Mouse (Mus musculus) midbrain, embryonic 11.5 days (tissue): ENCODE results near the gene Rftn1. TPM values are rescaled to one million over a fixed set of nuclear protein-coding genes. Genes with fewer than 3 reads are reported as not detected.

ENCODE experiments used
- ATAC-seq: fragments of 200-750 bp; cut with Nextera tagmentation; 2 replicates; pipeline ENCODE4 v1.8.0; 2017; ENCODE audit warnings: moderate TSS enrichment, moderate library complexity; ENCODE audit not compliant: low FRiP score
- DNase-seq: peaks from one replicate; pipeline ENCODE4 v3.0.0; 2015; ENCODE audit warnings: low spot score; ENCODE audit errors: missing footprints
- H3K27ac ChIP-seq: fragments of 300-500 bp; sonication (generic); 2 replicates; pipeline ENCODE4 v1.5.1; 2014; ENCODE audit warnings: low read depth, low read length
- H3K27me3 ChIP-seq: fragments of 300-500 bp; sonication (generic); 2 replicates; pipeline ENCODE4 v1.6.1; 2014; ENCODE audit warnings: mild to moderate bottlenecking, low read length, moderate library complexity, mixed read lengths; ENCODE audit not compliant: control insufficient read depth, insufficient read depth
- H3K36me3 ChIP-seq: fragments of 300-500 bp; sonication (generic); 2 replicates; pipeline ENCODE4 v1.6.1; 2014; ENCODE audit warnings: mild to moderate bottlenecking, low read length, moderate library complexity, mixed read lengths; ENCODE audit not compliant: control insufficient read depth, insufficient read depth
- H3K4me1 ChIP-seq: fragments of 300-500 bp; sonication (generic); 2 replicates; pipeline ENCODE4 v1.6.1; 2014; ENCODE audit warnings: low read length; ENCODE audit not compliant: control insufficient read depth, insufficient read depth
- H3K4me2 ChIP-seq: fragments of 300-500 bp; sonication (generic); 2 replicates; pipeline ENCODE4 v1.6.1; 2014; ENCODE audit warnings: mild to moderate bottlenecking, moderate library complexity
- H3K4me3 ChIP-seq: fragments of 300-500 bp; sonication (generic); 2 replicates; pipeline ENCODE4 v1.5.1; 2014; ENCODE audit warnings: low read depth, low read length
- H3K9ac ChIP-seq: fragments of 300-500 bp; sonication (generic); 2 replicates; pipeline ENCODE4 v1.6.1; 2014; ENCODE audit warnings: low read length
- H3K9me3 ChIP-seq: fragments of 300-500 bp; sonication (generic); 2 replicates; pipeline ENCODE4 v1.6.1; 2016; ENCODE audit warnings: low read length; ENCODE audit not compliant: control insufficient read depth
- WGBS: fragments of 180-500 bp; shearing (Covaris S2); extraction: QIAGEN DNeasy Blood & Tissue Kit; methylation state at CpG from one replicate; pipeline ENCODE4 v1.1.7; 2014; 5-methylcytosine and 5-hydroxymethylcytosine counted together
- polyA plus RNA-seq: library from polyadenylated mRNA; unstranded; fragments of >200 nt; fragmentation: Nextera tagmentation; extraction: Ambion mirVana; gene quantifications from 2 replicates; pipeline ENCODE4 v1.2.1, GENCODE M21; 2014

The Rftn1 gene
- 3.5 and 4.3 TPM in 2 replicates for polyA plus RNA-seq

DNA sequence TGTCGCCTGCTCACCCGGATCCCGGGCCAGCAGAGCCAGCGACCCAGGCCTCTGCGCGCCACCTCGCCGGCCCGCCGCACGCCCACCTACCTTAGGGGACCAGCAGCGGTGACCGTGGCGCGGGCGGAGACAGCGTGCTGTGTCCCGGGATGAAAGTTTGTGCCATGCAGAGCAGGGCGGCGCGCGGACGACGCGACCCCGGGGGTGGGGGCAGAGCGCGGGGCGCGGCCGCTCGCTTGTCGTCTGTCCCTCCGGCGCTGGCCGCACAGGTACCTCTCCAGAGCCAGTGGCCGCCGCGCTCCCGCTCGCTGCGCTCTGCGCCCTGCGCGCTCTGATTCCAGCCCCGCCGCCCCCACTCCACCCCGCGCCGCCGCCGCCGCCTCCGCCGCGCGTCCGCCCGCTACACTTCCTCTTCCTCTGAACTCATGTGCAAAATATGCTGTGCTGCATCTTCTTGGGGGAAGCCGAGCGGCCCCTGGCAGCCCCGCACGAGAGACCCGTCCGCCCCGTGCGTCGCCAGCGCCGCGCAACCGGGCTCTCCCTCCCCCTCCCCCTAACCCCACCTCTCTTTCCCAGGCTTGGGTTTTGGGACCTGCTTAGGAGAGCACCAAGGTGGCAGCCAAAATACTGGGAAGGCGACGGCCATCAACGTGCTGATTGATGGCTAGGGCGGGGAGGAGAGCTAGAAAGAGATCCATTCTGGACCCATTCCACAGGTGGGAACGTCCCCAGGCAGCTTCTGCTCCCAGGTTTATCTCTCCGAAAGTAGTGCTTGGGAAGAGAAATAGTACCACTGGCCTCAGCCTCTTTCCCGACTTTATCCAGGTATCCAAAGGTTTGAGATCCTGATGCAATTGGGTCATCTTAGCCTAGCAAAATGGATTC, at the start of gene Rftn1:
Gene Rftn1 (minus strand): TSS at position 544 of the 885 bp plus-strand sequence.
- Histone ChIP-seq H3K27me3 (peaks cover 30% of the 10 kb centered on the region), H3K9ac (peak within 1 kb of the TSS; percentile 43), H3K36me3 (no peaks in the 10 kb centered on the region), H3K9me3 (no peaks in the 10 kb centered on the region), H3K4me1 (peaks cover 10% of the 10 kb centered on the region), H3K4me3 (peak within 1 kb of the TSS; percentile 61), H3K4me2 (peak within 1 kb of the TSS; percentile 97), H3K27ac (no peak within 1 kb of the TSS)
- WGBS: under 1% methylated on average over 78 of the region's 79 CpGs
- peak; percentile 45; the same call in 1 of the 2 replicates for ATAC-seq
- peak; percentile 92 for DNase-seq

DNA sequence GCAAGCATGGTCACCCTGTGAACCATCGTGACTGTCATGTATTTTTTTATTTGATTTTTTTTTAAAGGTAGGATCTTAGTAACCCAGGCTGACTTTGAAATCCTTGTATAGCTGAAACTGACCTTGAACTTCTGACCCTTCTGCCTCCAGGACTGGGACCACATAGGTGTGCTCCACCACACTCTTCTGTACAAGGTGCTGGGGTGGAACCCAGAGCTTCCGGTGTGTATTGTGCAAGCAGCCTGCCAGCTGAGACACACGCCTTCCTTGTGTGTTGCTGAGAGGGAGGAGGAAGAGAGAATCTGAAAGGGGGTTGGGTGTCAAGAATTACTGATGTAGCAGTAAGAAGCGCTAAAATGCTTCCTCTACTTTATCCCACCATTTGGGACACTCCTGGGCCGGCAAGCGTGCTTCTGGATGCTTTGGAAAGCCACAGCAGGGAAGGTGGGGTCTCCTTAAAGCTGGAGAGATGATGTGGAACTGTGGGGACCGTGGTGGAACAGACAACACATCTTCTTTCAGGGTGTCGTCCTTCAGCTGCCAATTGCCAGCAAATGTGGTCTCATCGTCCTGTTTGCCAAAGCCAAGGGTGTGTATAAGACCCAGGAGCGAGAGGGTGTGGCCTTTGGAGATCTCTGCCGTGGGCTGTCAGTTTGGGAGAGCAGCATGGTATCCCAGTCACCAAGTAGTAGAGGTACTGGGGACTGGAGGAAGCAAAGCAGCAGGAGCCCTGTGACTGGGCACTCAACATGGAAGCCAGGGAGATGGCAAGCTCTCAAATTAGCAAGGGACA, 47.5 kb upstream of the Rftn1 start:
- no peak overlapping the region for H3K9ac ChIP-seq
- ATAC-seq (peak; percentile 1; the same call in 1 of the 2 replicates), DNase-seq (no peak)
- H3K27me3 ChIP-seq: no peaks in the 10 kb centered on the region
- H3K27ac ChIP-seq: no peak overlapping the region
- no peaks in the 10 kb centered on the region for H3K36me3 ChIP-seq
- no peak overlapping the region for H3K4me2 ChIP-seq
- no peak overlapping the region for H3K4me3 ChIP-seq
- peaks cover 11% of the 10 kb centered on the region for H3K4me1 ChIP-seq
- no peaks in the 10 kb centered on the region for H3K9me3 ChIP-seq
- 66% methylated on average over 11 of the region's 11 CpGs for WGBS

DNA sequence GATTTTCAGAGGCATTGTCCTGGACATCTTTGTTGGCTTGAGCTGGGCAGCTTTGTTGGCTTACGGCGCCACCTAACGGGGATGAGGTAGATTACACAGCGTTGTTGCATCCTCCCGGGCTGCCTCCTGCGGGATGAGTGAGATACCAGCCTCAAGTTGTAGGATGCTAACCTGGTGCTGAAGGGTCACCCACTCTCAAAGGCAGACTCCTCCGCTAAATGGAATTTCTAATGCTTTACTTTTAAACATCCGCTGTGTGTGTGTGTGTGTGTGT, 46.9 kb upstream of the Rftn1 start:
- Histone ChIP-seq H3K4me1 (peaks cover 11% of the 10 kb centered on the region), H3K27ac (peak overlapping the region; percentile 73; the same call in 1 of the 2 replicates), H3K36me3 (no peaks in the 10 kb centered on the region), H3K27me3 (no peaks in the 10 kb centered on the region), H3K4me2 (peak overlapping the region; percentile 35; the same call in 1 of the 2 replicates), H3K4me3 (no peak overlapping the region), H3K9me3 (no peaks in the 10 kb centered on the region), H3K9ac (peak overlapping the region; percentile 45; the same call in 1 of the 2 replicates)
- DNase-seq: peak; percentile 97
- whole genome bisulfite sequencing: 9% methylated on average over 8 of the region's 8 CpGs
- peak; percentile 91 for ATAC-seq

DNA sequence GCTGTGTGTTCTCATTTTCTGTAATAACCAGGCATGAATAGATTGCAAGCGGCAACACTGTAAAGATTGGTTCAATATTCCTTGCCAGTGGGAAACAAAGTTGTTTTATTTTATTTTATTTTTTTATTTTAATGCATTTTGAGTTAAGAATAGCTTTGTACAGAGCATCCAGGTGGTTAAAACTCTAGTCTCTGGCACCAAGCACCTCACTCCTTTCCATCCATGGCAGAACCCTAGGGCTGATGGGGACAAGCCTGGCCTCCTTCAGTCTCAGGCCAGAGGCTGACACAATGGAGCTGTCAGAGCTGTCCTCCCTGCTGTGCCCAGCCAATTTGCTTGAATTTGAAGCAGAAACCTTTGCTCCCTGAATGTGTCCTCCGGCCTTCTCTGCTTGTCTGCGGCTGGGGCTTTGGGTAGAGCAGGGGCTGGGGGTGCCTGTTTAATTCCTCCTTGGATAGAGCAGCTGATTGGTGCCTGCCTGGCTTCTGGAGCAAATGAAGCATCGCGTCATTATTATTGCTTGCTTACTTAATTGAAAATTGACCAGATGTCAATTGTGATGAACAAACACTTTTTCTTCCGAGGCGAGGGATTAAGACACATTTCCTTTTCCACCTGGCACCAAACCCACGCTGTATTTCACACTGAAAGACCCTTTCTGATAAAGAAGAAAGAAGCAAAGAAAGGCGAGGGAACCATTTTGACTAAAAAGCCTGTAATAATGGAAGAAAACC, 46.4 kb upstream of the Rftn1 start:
- Histone ChIP-seq H3K27me3 (no peaks in the 10 kb centered on the region), H3K36me3 (no peaks in the 10 kb centered on the region), H3K4me2 (peak overlapping the region; percentile 35; the same call in 1 of the 2 replicates), H3K4me3 (no peak overlapping the region), H3K9ac (peak overlapping the region; percentile 45), H3K4me1 (peaks cover 11% of the 10 kb centered on the region), H3K9me3 (no peaks in the 10 kb centered on the region), H3K27ac (peak overlapping the region; percentile 73)
- 22% methylated on average over 9 of the region's 9 CpGs for WGBS
- peak; percentile 92 for DNase-seq
- ATAC-seq: peak; percentile 90

DNA sequence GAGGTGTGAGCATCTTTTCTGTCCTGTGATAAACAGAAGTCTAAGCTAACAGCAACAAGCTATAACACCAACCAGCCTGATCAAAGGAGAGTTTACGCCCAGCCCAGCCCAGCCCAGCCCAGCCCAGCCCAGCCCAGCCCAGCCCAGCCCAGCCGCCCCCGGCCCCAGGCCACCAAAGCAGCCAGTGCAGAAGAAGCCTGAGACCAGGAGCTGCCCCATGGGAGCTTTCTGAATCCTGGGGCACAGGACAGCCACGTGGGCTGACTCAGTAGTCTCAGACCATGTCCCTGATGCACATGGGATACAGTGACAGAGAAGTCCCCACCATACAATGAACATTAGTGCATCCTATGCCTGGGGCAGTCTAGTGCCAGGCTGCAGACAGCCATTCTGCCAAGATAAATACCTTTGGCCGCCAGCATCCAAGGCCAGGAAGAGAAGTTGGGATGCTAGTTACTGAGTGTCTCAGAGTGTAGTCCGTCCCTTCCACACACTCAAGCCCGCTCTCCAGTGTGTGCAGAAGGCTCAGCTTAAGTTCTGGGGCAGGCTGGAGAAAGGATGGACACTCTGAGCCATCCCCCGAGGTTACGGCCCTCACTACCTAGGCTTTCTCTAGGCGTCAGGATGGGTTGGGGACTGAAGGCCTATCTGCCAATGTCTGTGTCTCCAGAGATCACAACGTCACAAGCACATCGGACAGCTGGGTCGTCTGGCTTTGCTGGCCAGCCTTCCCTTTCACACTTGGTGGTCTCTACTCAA, 45.6 kb upstream of the Rftn1 start:
- ATAC-seq: peak; percentile 47
- DNase-seq: peak; percentile 90
- H3K36me3 ChIP-seq: no peaks in the 10 kb centered on the region
- 43% methylated on average over 13 of the region's 13 CpGs for WGBS
- peak overlapping the region; percentile 73; the same call in 1 of the 2 replicates for H3K27ac ChIP-seq
- no peaks in the 10 kb centered on the region for H3K27me3 ChIP-seq
- H3K4me1 ChIP-seq: peaks cover 11% of the 10 kb centered on the region
- no peak overlapping the region for H3K9ac ChIP-seq
- no peak overlapping the region for H3K4me2 ChIP-seq
- no peak overlapping the region for H3K4me3 ChIP-seq
- no peaks in the 10 kb centered on the region for H3K9me3 ChIP-seq

DNA sequence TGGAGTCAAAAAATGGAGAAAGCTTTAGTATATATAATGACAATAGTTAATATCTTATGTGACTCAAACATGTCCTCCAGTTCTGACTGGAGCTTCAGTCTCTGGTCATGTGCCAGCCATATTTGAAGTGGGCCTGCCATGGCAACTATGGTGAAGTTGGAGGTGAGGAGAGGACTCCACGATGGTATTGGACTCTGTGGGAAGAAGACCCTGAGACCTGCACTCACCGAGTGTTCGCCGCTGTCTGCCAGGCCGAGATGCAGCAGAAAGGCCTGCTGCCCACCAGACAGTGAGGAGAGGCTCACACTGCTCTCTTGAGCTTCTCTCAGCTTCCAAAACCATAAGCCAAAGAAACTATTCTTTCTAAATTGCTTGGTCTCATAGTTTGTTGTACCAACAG, 43.5 kb upstream of the Rftn1 start:
- Histone ChIP-seq H3K36me3 (no peaks in the 10 kb centered on the region), H3K4me1 (peaks cover 11% of the 10 kb centered on the region), H3K27ac (no peak overlapping the region), H3K4me3 (no peak overlapping the region), H3K27me3 (no peaks in the 10 kb centered on the region), H3K9me3 (no peaks in the 10 kb centered on the region), H3K9ac (no peak overlapping the region), H3K4me2 (no peak overlapping the region)
- 83% methylated on average over 5 of the region's 5 CpGs for WGBS
- no peak for DNase-seq
- no peak for ATAC-seq

DNA sequence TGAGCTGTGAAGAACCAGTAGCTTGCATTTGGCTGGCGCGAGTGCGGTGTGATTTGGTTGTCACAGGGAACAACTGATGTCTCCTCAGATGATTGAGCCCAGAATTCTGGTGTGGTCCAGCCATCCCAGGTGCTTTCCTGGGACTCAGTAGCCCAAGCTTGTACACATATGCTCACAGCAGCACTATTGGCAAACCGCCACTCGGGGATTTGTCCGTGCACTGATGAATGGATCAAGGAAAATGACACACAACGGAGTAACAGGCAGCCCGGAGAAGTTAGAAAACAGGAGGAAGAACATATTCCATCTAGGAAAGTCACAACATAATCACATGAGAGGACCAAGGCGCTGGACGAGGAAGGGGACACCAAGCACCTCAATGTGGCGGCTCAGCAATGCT, 42.3 kb upstream of the Rftn1 start:
- 95% methylated on average over 11 of the region's 11 CpGs for WGBS
- no peak for ATAC-seq
- DNase-seq: no peak

DNA sequence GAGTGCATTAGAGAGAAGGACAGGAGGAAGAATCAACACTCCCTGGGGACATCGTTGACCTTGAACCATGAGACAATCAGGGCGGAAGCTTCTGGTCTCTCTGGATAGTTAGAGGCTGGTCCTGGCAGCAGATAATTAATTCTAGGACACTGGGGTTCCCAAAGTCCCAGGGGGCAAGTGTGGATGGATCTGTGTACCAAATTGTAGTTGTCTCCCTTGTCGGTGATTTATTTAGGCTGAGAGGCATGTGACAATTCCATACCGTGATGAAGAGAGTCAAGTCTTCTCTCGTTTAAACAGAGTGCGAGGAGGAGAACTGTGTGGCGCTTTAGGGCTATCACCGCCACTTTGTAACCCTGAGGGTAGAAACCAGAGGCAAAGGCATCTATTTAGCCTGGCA, 40.7 kb upstream of the Rftn1 start:
- H3K4me3 ChIP-seq: no peak overlapping the region
- H3K4me2 ChIP-seq: no peak overlapping the region
- H3K27me3 ChIP-seq: no peaks in the 10 kb centered on the region
- no peak for ATAC-seq
- H3K4me1 ChIP-seq: peaks cover 3% of the 10 kb centered on the region
- H3K9ac ChIP-seq: no peak overlapping the region
- H3K9me3 ChIP-seq: no peaks in the 10 kb centered on the region
- no peaks in the 10 kb centered on the region for H3K36me3 ChIP-seq
- H3K27ac ChIP-seq: no peak overlapping the region
- 91% methylated on average over 8 of the region's 8 CpGs for WGBS
- DNase-seq: no peak

More for the DNA sequence above, 42.3 kb upstream of the Rftn1 start:
- peaks cover 11% of the 10 kb centered on the region for H3K4me1 ChIP-seq
- no peak overlapping the region for H3K4me2 ChIP-seq
- no peaks in the 10 kb centered on the region for H3K27me3 ChIP-seq
- no peak overlapping the region for H3K27ac ChIP-seq
- no peak overlapping the region for H3K9ac ChIP-seq
- H3K4me3 ChIP-seq: no peak overlapping the region
- H3K9me3 ChIP-seq: no peaks in the 10 kb centered on the region
- H3K36me3 ChIP-seq: no peaks in the 10 kb centered on the region
